Mouse (Mus musculus) MEL (cell line): ENCODE data around the gene 1700029J07Rik. TPM values are rescaled to one million over a fixed set of nuclear protein-coding genes. Genes with fewer than 3 reads are reported as not detected.
A peak's percentile ranks its signal among the peaks of the same experiment; 100 is the strongest.

Experiments used
- DNase-seq: peaks from one replicate; pipeline ENCODE4 v3.0.0; 2011; ENCODE audit warnings: low read depth, low spot score
- H3K27ac ChIP-seq: 2 replicates; pipeline ENCODE4 v1.5.1; 2012; ENCODE audit warnings: low read depth, mild to moderate bottlenecking, control low read depth, low read length, moderate library complexity; ENCODE audit not compliant: control insufficient read depth
- H3K27me3 ChIP-seq, 2 experiments: fragments of 150-350 bp in 1 of 2; sonication (generic) in 1 of 2; 2 replicates each; pipeline ENCODE4 v1.6.1; 2012; ENCODE audit warnings: low read length in 2 of 2, mild to moderate bottlenecking in 2 of 2, improper control_type of control experiment in 1 of 2, moderate library complexity in 1 of 2; ENCODE audit not compliant: insufficient read depth in 2 of 2, control insufficient read depth in 1 of 2
- H3K36me3 ChIP-seq, 2 experiments: 2 replicates each; pipeline ENCODE4 v1.6.1; 2012 to 2014; ENCODE audit warnings: low read length in 2 of 2, improper control_type of control experiment in 1 of 2, inconsistent platforms in 1 of 2, mild to moderate bottlenecking in 1 of 2; ENCODE audit not compliant: insufficient read depth in 2 of 2, control insufficient read depth in 1 of 2
- H3K4me1 ChIP-seq, 2 experiments: fragments of 150-350 bp in 1 of 2; sonication (generic) in 1 of 2; 2 replicates each; pipeline ENCODE4 v1.6.1; 2012; ENCODE audit warnings: low read length in 2 of 2, improper control_type of control experiment in 1 of 2, mild to moderate bottlenecking in 1 of 2; ENCODE audit not compliant: insufficient read depth in 2 of 2, control insufficient read depth in 1 of 2
- H3K4me3 ChIP-seq, 2 experiments: fragments of 150-350 bp in 1 of 2; sonication (generic) in 1 of 2; 2 replicates each; pipeline ENCODE4 v1.5.1; 2012; ENCODE audit warnings: low read depth in 2 of 2, low read length in 2 of 2, mild to moderate bottlenecking in 2 of 2, moderate library complexity in 2 of 2, control low read depth in 1 of 2, improper control_type of control experiment in 1 of 2; ENCODE audit not compliant: control insufficient read depth in 1 of 2, insufficient read depth in 1 of 2
- H3K79me2 ChIP-seq: 2 replicates; pipeline ENCODE4 v1.6.1; 2012; ENCODE audit warnings: mild to moderate bottlenecking, low read length, moderate library complexity; ENCODE audit not compliant: control insufficient read depth, poor library complexity, insufficient read depth
- H3K9ac ChIP-seq: 2 replicates; pipeline ENCODE4 v1.6.1; 2012; ENCODE audit warnings: low read depth, mild to moderate bottlenecking, control low read depth, low read length, moderate library complexity; ENCODE audit not compliant: control insufficient read depth, poor library complexity, severe bottlenecking
- H3K9me3 ChIP-seq: fragments of 150-350 bp; sonication (generic); replicated peaks from 2 replicates; pipeline ENCODE4 v1.6.1; 2012; ENCODE audit warnings: mild to moderate bottlenecking, low read length, improper control_type of control experiment, moderate library complexity; ENCODE audit not compliant: insufficient read depth
- CHD1 ChIP-seq: IDR thresholded peaks from 2 replicates; pipeline ENCODE4 v1.6.1; 2012; ENCODE audit warnings: low read depth, mild to moderate bottlenecking, inconsistent platforms, low read length, improper control_type of control experiment
- CTCF ChIP-seq, 3 experiments: IDR thresholded peaks in 2 of 3; conservative IDR thresholded peaks in 1 of 3; 2 replicates each; pipeline ENCODE4 v1.5.1; 2011 to 2012; ENCODE audit warnings: low read length in 3 of 3, low read depth in 2 of 3, mild to moderate bottlenecking in 2 of 3, improper control_type of control experiment in 1 of 3, inconsistent platforms in 1 of 3, mixed read lengths in 1 of 3, moderate library complexity in 1 of 3; ENCODE audit not compliant: control insufficient read depth in 1 of 3, insufficient read depth in 1 of 3, poor library complexity in 1 of 3, severe bottlenecking in 1 of 3
- GABPA ChIP-seq: IDR thresholded peaks from 2 replicates; pipeline ENCODE4 v1.6.1; 2012; ENCODE audit warnings: low read depth, mild to moderate bottlenecking, inconsistent platforms, low read length, improper control_type of control experiment, moderate library complexity
- GATA1 ChIP-seq: IDR thresholded peaks from 2 replicates; pipeline ENCODE4 v1.6.1; 2011; ENCODE audit warnings: low read depth, low read length, improper control_type of control experiment
- KAT2A ChIP-seq: conservative IDR thresholded peaks from 2 replicates; pipeline ENCODE4 v1.6.1; 2012; ENCODE audit warnings: low read depth, low read length, improper control_type of control experiment, inconsistent platforms
- MAFK ChIP-seq: IDR thresholded peaks from 2 replicates; pipeline ENCODE4 v1.6.1; 2011; ENCODE audit warnings: low read depth, mild to moderate bottlenecking, low read length, improper control_type of control experiment, borderline replicate concordance
- MAX ChIP-seq: IDR thresholded peaks from 2 replicates; pipeline ENCODE4 v1.6.1; 2011; ENCODE audit warnings: low read length, improper control_type of control experiment
- MXI1 ChIP-seq: IDR thresholded peaks from 2 replicates; pipeline ENCODE4 v1.6.1; 2011; ENCODE audit warnings: mild to moderate bottlenecking, low read depth, low read length, improper control_type of control experiment
- MYB ChIP-seq: IDR thresholded peaks from 2 replicates; pipeline ENCODE4 v1.6.1; 2011; ENCODE audit warnings: mild to moderate bottlenecking, low read depth, low read length, improper control_type of control experiment
- MYC ChIP-seq: IDR thresholded peaks from 2 replicates; pipeline ENCODE4 v1.6.1; 2011; ENCODE audit warnings: low read depth, mild to moderate bottlenecking, low read length, improper control_type of control experiment, moderate library complexity
- NELFE ChIP-seq: IDR thresholded peaks from 2 replicates; pipeline ENCODE4 v1.6.1; 2011; ENCODE audit warnings: low read depth, low read length, improper control_type of control experiment
- NRF1 ChIP-seq: IDR thresholded peaks from 2 replicates; pipeline ENCODE4 v1.6.1; 2014; ENCODE audit warnings: low read depth, mild to moderate bottlenecking, inconsistent platforms, low read length, improper control_type of control experiment, moderate library complexity; ENCODE audit not compliant: poor library complexity, insufficient read depth, severe bottlenecking
- POLR2A ChIP-seq, 2 experiments: IDR thresholded peaks; 2 replicates each; pipeline ENCODE4 v1.6.1; 2011 to 2012; ENCODE audit warnings: low read length in 2 of 2, mild to moderate bottlenecking in 2 of 2, control low read depth in 1 of 2, improper control_type of control experiment in 1 of 2, low read depth in 1 of 2, moderate library complexity in 1 of 2; ENCODE audit not compliant: control insufficient read depth in 1 of 2, insufficient read depth in 1 of 2, poor library complexity in 1 of 2
- RAD21 ChIP-seq: IDR thresholded peaks from 2 replicates; pipeline ENCODE4 v1.6.1; 2011; ENCODE audit warnings: mild to moderate bottlenecking, low read depth, low read length, improper control_type of control experiment
- RCOR1 ChIP-seq: IDR thresholded peaks from 2 replicates; pipeline ENCODE4 v1.6.1; 2012; ENCODE audit warnings: low read depth, mild to moderate bottlenecking, inconsistent platforms, low read length, improper control_type of control experiment
- TAL1 ChIP-seq: IDR thresholded peaks from 2 replicates; pipeline ENCODE4 v1.6.1; 2012; ENCODE audit warnings: mild to moderate bottlenecking, inconsistent platforms, low read length, moderate library complexity, mixed read lengths
- TCF12 ChIP-seq: IDR thresholded peaks from 2 replicates; pipeline ENCODE4 v1.6.1; 2014; ENCODE audit warnings: low read depth, mild to moderate bottlenecking, inconsistent platforms, low read length, improper control_type of control experiment, moderate library complexity
- UBTF ChIP-seq: IDR thresholded peaks from 2 replicates; pipeline ENCODE4 v1.6.1; 2012; ENCODE audit warnings: low read depth, mild to moderate bottlenecking, inconsistent platforms, low read length, improper control_type of control experiment, moderate library complexity, borderline replicate concordance; ENCODE audit not compliant: insufficient read depth
- USF2 ChIP-seq, 2 experiments: IDR thresholded peaks; 2 replicates each; pipeline ENCODE4 v1.6.1; 2011 to 2012; ENCODE audit warnings: improper control_type of control experiment in 2 of 2, low read length in 2 of 2, borderline replicate concordance in 1 of 2, inconsistent platforms in 1 of 2, low read depth in 1 of 2, mild to moderate bottlenecking in 1 of 2; ENCODE audit not compliant: insufficient read depth in 1 of 2
- ZMIZ1 ChIP-seq: IDR thresholded peaks from 2 replicates; pipeline ENCODE4 v1.6.1; 2012; ENCODE audit warnings: low read depth, mild to moderate bottlenecking, inconsistent platforms, low read length, improper control_type of control experiment, moderate library complexity
- ZNF384 ChIP-seq: IDR thresholded peaks from 2 replicates; pipeline ENCODE4 v1.6.1; 2012; ENCODE audit warnings: low read depth, mild to moderate bottlenecking, inconsistent platforms, low read length, improper control_type of control experiment
- polyA plus RNA-seq, 2 experiments: library from polyadenylated mRNA; stranded (reverse) in 1 of 2; unstranded in 1 of 2; fragments of >175 nt in 1 of 2; fragments of >200 nt in 1 of 2; gene quantifications; 2 replicates each; pipeline versions ENCODE4 v1.2.1 to v1.2.4; 2012; ENCODE audit warnings: low replicate concordance in 2 of 2, low read depth in 1 of 2; ENCODE audit not compliant: insufficient read length in 2 of 2, insufficient read depth in 1 of 2, missing spikeins in 1 of 2
- total RNA-seq: library from RNA; depleted of rRNA; stranded (reverse); fragments of 300-350 nt; gene quantifications from 2 replicates; pipeline ENCODE4 v1.2.3, GENCODE M21; 2012

1700029J07Rik gene
- total and polyA plus RNA-seq, 3 experiments, result 0.81 to 1.5 TPM; not detected in 1

GRCm38 (mm10) chr8:45973988-45974505 lies 1.0 kb downstream of the 1700029J07Rik start (continued):
- TF ChIP-seq USF2 (IDR thresholded peaks at IDR 0.05; ENCODE audit: borderline replicate concordance in 1 of 2, insufficient read depth in 1 of 2, low read depth in 1 of 2, low read length in 2 of 2) (no peak), GATA1 (no peak), NELFE (no peak), MXI1 (peak; percentile 42; the same call in 1 of the 2 replicates), MAFK (no peak), GABPA (no peak)

GRCm38 (mm10) chr8:45970894-45971293 lies 4.2 kb downstream of the 1700029J07Rik start:
- Histone ChIP-seq H3K27ac (no peak overlapping the region), H3K9me3 (no peaks in the 10 kb centered on the region), H3K4me1 (no peaks in the 10 kb centered on the region), H3K27me3 (no peaks in the 10 kb centered on the region)
- no peak for DNase-seq
- TF ChIP-seq CTCF (IDR thresholded peaks at IDR 0.05 in 2 of 3, conservative IDR thresholded peaks at IDR 0.05 in 1 of 3; ENCODE audit: control insufficient read depth in 1 of 3, insufficient read depth in 1 of 3, low read depth in 2 of 3, low read length in 3 of 3, poor library complexity in 1 of 3, severe bottlenecking in 1 of 3), result peak; percentile 20 to 50 (median 21); a peak in 5 of 6 replicates
- no peak for TF ChIP-seq UBTF
- no peak for TF ChIP-seq MYB
- TF ChIP-seq RCOR1, result no peak
- no peak for TF ChIP-seq KAT2A
- TF ChIP-seq TCF12, result no peak
- no peak for TF ChIP-seq MXI1
- TF ChIP-seq, all 39 proteins: peak for 1
- peaks cover 0 to 5% of the 10 kb centered on the region in 2 experiments; a peak in 1 of 4 replicates for H3K36me3 ChIP-seq
- no peak overlapping the region for H3K4me3 ChIP-seq
- H3K79me2 ChIP-seq, result peaks cover under 1% of the 10 kb centered on the region; the same call in 1 of the 2 replicates
- H3K9ac ChIP-seq, result no peak overlapping the region

- DNase-seq, result no peak
- H3K4me3 ChIP-seq, result no peak overlapping the region
- no peaks in the 10 kb centered on the region for H3K9me3 ChIP-seq
- no peaks in the 10 kb centered on the region for H3K4me1 ChIP-seq
- H3K27ac ChIP-seq, result no peak overlapping the region
- no peak for TF ChIP-seq MAFK
- TF ChIP-seq ZNF384, result no peak
- no peak for TF ChIP-seq NRF1
- TF ChIP-seq CHD1, result no peak
- no peak for TF ChIP-seq RAD21
- no peak for TF ChIP-seq NELFE
- no peak for TF ChIP-seq TAL1
- no peak for TF ChIP-seq MYC
- no peak for TF ChIP-seq KAT2A
- TF ChIP-seq ZMIZ1, result no peak
- TF ChIP-seq CTCF (IDR thresholded peaks at IDR 0.05 in 2 of 3, conservative IDR thresholded peaks at IDR 0.05 in 1 of 3; ENCODE audit: control insufficient read depth in 1 of 3, insufficient read depth in 1 of 3, low read depth in 2 of 3, low read length in 3 of 3, poor library complexity in 1 of 3, severe bottlenecking in 1 of 3), result no peak
- TF ChIP-seq POLR2A (IDR thresholded peaks at IDR 0.05; ENCODE audit: control insufficient read depth in 1 of 2, insufficient read depth in 1 of 2, low read depth in 1 of 2, low read length in 2 of 2, poor library complexity in 1 of 2), result no peak
- TF ChIP-seq MAX, result no peak
- no peak for TF ChIP-seq MYB
- TF ChIP-seq, all 39 proteins: peak for 0
- no peak overlapping the region for H3K9ac ChIP-seq
- no peaks in the 10 kb centered on the region for H3K36me3 ChIP-seq
- H3K79me2 ChIP-seq, result no peaks in the 10 kb centered on the region
- no peaks in the 10 kb centered on the region; a peak in 1 of 4 replicates for H3K27me3 ChIP-seq
Observed at GRCm38 (mm10) chr8:45950622-45951021, 24.4 kb downstream of the 1700029J07Rik start.
